Mouse (Mus musculus) midbrain, embryonic 11.5 days (tissue): ENCODE results near the gene Muc4. TPM values are rescaled to one million over a fixed set of nuclear protein-coding genes. Genes with fewer than 3 reads are reported as not detected.

Experiments
- ATAC-seq: fragments of 200-750 bp; cut with Nextera tagmentation; 2 replicates; pipeline ENCODE4 v1.8.0; 2017; ENCODE audit warnings: moderate TSS enrichment, moderate library complexity; ENCODE audit not compliant: low FRiP score
- DNase-seq: peaks from one replicate; pipeline ENCODE4 v3.0.0; 2015; ENCODE audit warnings: low spot score; ENCODE audit errors: missing footprints
- H3K27ac ChIP-seq: fragments of 300-500 bp; sonication (generic); 2 replicates; pipeline ENCODE4 v1.5.1; 2014; ENCODE audit warnings: low read depth, low read length
- H3K27me3 ChIP-seq: fragments of 300-500 bp; sonication (generic); 2 replicates; pipeline ENCODE4 v1.6.1; 2014; ENCODE audit warnings: mild to moderate bottlenecking, low read length, moderate library complexity, mixed read lengths; ENCODE audit not compliant: control insufficient read depth, insufficient read depth
- H3K36me3 ChIP-seq: fragments of 300-500 bp; sonication (generic); 2 replicates; pipeline ENCODE4 v1.6.1; 2014; ENCODE audit warnings: mild to moderate bottlenecking, low read length, moderate library complexity, mixed read lengths; ENCODE audit not compliant: control insufficient read depth, insufficient read depth
- H3K4me1 ChIP-seq: fragments of 300-500 bp; sonication (generic); 2 replicates; pipeline ENCODE4 v1.6.1; 2014; ENCODE audit warnings: low read length; ENCODE audit not compliant: control insufficient read depth, insufficient read depth
- H3K4me2 ChIP-seq: fragments of 300-500 bp; sonication (generic); 2 replicates; pipeline ENCODE4 v1.6.1; 2014; ENCODE audit warnings: mild to moderate bottlenecking, moderate library complexity
- H3K4me3 ChIP-seq: fragments of 300-500 bp; sonication (generic); 2 replicates; pipeline ENCODE4 v1.5.1; 2014; ENCODE audit warnings: low read depth, low read length
- H3K9ac ChIP-seq: fragments of 300-500 bp; sonication (generic); 2 replicates; pipeline ENCODE4 v1.6.1; 2014; ENCODE audit warnings: low read length
- H3K9me3 ChIP-seq: fragments of 300-500 bp; sonication (generic); 2 replicates; pipeline ENCODE4 v1.6.1; 2016; ENCODE audit warnings: low read length; ENCODE audit not compliant: control insufficient read depth
- WGBS: fragments of 180-500 bp; shearing (Covaris S2); extraction: QIAGEN DNeasy Blood & Tissue Kit; methylation state at CpG from one replicate; pipeline ENCODE4 v1.1.7; 2014; 5-methylcytosine and 5-hydroxymethylcytosine counted together
- polyA plus RNA-seq: library from polyadenylated mRNA; unstranded; fragments of >200 nt; fragmentation: Nextera tagmentation; extraction: Ambion mirVana; gene quantifications from 2 replicates; pipeline ENCODE4 v1.2.1, GENCODE M21; 2014

The Muc4 gene
- polyA plus RNA-seq, 1 experiment from 2014 or later: 0.29 TPM

GRCm38 (mm10) chr16:32818441-32818840 lies 82.8 kb downstream of the Muc4 start:
- H3K9me3 ChIP-seq: no peaks in the 10 kb centered on the region
- WGBS: 81% methylated on average over 5 of the region's 5 CpGs

GRCm38 (mm10) chr16:32821772-32822449 lies 86.2 kb downstream of the Muc4 start:
- no peaks in the 10 kb centered on the region; the same call in 1 of the 2 replicates for H3K36me3 ChIP-seq
- ATAC-seq (no peak), DNase-seq (no peak)
- WGBS: 75% methylated on average over 10 of the region's 10 CpGs
- H3K4me2 ChIP-seq: no peak overlapping the region
- no peak overlapping the region for H3K9ac ChIP-seq
- no peaks in the 10 kb centered on the region for H3K27me3 ChIP-seq
- no peak overlapping the region for H3K4me3 ChIP-seq
- no peaks in the 10 kb centered on the region for H3K9me3 ChIP-seq
- H3K27ac ChIP-seq: no peak overlapping the region
- no peaks in the 10 kb centered on the region for H3K4me1 ChIP-seq

More at GRCm38 (mm10) chr16:32818441-32818840, 82.8 kb downstream of the Muc4 start:
- ATAC-seq (no peak), DNase-seq (no peak)
- H3K27me3 ChIP-seq: 0 out of 2 replicates have a peak, but pooled peaks cover 2% of the 10 kb centered on the region
- H3K27ac ChIP-seq: no peak overlapping the region
- no peak overlapping the region for H3K4me2 ChIP-seq
- peaks cover 7% of the 10 kb centered on the region; the same call in 1 of the 2 replicates for H3K4me1 ChIP-seq
- no peaks in the 10 kb centered on the region; the same call in 1 of the 2 replicates for H3K36me3 ChIP-seq
- no peak overlapping the region for H3K4me3 ChIP-seq
- H3K9ac ChIP-seq: no peak overlapping the region

DNA sequence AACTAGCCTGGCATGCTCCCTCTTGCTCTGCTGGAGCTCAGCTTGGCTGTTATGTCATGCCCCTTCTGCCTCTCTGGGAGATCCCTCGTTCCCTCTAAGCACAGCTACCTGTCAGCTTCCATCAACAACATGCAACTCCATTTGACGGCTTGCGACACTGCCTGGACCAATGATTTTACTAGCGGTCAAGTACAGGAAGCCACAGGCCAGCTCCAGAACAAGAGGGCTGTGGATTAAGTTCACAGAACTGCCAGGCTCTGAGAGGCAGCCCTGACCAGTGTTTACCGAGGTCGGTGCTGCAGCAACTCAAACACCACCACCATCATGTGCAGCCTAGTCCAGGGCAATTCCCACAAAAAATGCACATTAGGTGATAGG lies 86.8 kb downstream of the Muc4 start:
- Histone ChIP-seq H3K27me3 (no peaks in the 10 kb centered on the region), H3K4me3 (no peak overlapping the region), H3K9me3 (no peaks in the 10 kb centered on the region), H3K4me1 (no peaks in the 10 kb centered on the region), H3K36me3 (no peaks in the 10 kb centered on the region; the same call in 1 of the 2 replicates), H3K27ac (no peak overlapping the region), H3K9ac (no peak overlapping the region), H3K4me2 (no peak overlapping the region)
- WGBS: 88% methylated on average over 6 of the region's 6 CpGs
- no peak for DNase-seq
- ATAC-seq: no peak

- H3K36me3 ChIP-seq: no peaks in the 10 kb centered on the region; the same call in 1 of the 2 replicates
Measured at GRCm38 (mm10) chr16:32822881-32823280, 87.2 kb downstream of the Muc4 start.

DNA sequence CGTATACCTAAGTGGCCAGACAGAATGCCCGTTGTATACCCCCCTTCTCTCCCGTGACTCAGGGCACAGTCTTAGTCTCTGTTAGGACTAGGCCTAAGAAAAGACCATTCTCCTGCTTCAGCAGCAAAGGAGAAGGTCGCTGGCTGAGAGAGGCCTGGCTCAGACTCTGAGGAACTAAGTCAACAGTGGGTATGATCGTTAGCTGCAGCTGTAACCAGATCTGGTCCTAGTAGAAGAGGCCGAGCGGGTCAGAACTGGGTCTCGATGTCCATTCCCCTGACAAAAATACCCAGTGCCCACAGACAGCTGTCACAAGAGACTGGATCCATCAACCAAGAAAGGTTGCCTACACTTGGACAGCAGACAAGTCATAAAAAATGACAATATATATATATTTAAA lies 87.8 kb downstream of the Muc4 start:
- Histone ChIP-seq H3K4me3 (no peak overlapping the region), H3K9me3 (no peaks in the 10 kb centered on the region), H3K9ac (no peak overlapping the region), H3K27me3 (no peaks in the 10 kb centered on the region), H3K4me1 (no peaks in the 10 kb centered on the region), H3K27ac (no peak overlapping the region), H3K36me3 (no peaks in the 10 kb centered on the region; the same call in 1 of the 2 replicates), H3K4me2 (no peak overlapping the region)
- 95% methylated on average over 8 of the region's 8 CpGs for WGBS
- DNase-seq (no peak), ATAC-seq (no peak)

More at GRCm38 (mm10) chr16:32822881-32823280, 87.2 kb downstream of the Muc4 start:
- ATAC-seq (no peak), DNase-seq (no peak)
- Histone ChIP-seq H3K27me3 (no peaks in the 10 kb centered on the region), H3K4me1 (no peaks in the 10 kb centered on the region), H3K9me3 (no peaks in the 10 kb centered on the region), H3K4me2 (no peak overlapping the region), H3K4me3 (no peak overlapping the region), H3K9ac (no peak overlapping the region), H3K27ac (no peak overlapping the region)
- WGBS: 95% methylated on average over 5 of the region's 5 CpGs

DNA sequence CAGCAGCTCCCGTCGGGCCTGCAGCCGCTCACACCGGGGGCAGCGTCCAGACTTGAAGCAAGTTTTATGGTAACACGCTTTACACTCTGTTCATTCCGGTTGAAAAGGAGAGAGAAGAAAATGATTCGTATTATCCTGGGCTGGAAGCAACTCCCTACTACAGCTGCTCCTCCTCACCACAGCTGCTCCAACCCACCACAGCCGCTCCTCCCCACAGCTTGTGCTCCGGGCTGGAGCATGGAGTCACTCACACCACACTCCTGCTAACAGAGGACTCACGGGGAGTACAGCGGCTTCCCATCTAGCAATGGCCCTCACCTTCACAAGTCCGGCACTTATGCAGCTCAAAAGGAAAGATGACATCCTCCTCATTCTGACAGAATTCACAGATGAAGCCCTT lies 88.4 kb downstream of the Muc4 start:
- Histone ChIP-seq H3K9me3 (no peaks in the 10 kb centered on the region), H3K4me3 (no peak overlapping the region), H3K9ac (no peak overlapping the region), H3K4me1 (no peaks in the 10 kb centered on the region), H3K4me2 (no peak overlapping the region), H3K27ac (no peak overlapping the region), H3K27me3 (no peaks in the 10 kb centered on the region), H3K36me3 (no peaks in the 10 kb centered on the region; the same call in 1 of the 2 replicates)
- DNase-seq: no peak
- ATAC-seq: no peak
- 93% methylated on average over 13 of the region's 13 CpGs for WGBS

- H3K27ac ChIP-seq: no peak overlapping the region
- no peak overlapping the region for H3K4me2 ChIP-seq
- no peak overlapping the region for H3K9ac ChIP-seq
- no peaks in the 10 kb centered on the region for H3K27me3 ChIP-seq
- H3K36me3 ChIP-seq: no peaks in the 10 kb centered on the region; the same call in 1 of the 2 replicates
- H3K4me1 ChIP-seq: no peaks in the 10 kb centered on the region
- H3K4me3 ChIP-seq: no peak overlapping the region
- 86% methylated on average over 12 of the region's 12 CpGs for WGBS
- H3K9me3 ChIP-seq: no peaks in the 10 kb centered on the region
- DNase-seq: no peak
- ATAC-seq: no peak
Measured at GRCm38 (mm10) chr16:32825380-32825779, 89.7 kb downstream of the Muc4 start.

DNA sequence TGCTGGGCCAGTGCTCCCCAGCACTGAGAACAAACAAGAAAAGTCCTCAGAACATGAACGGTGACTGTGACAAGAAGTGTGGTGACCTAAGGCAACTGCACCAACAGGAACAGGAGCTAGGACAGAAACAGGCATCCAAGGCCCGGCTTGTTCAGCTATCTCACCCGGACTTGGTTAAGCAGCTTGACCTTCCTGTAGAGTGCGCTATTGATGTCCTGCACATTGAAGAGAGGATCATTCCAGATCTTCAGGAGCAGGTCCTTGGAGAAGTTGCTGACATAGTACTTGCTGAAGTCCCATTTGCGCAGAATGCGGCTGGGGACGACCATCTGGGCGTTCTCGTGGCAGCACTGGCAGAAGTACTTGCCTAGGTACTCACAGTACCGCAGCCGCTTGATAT lies 90.8 kb downstream of the Muc4 start:
- Histone ChIP-seq H3K4me1 (no peaks in the 10 kb centered on the region), H3K27ac (no peak overlapping the region), H3K4me3 (no peak overlapping the region), H3K9me3 (no peaks in the 10 kb centered on the region), H3K36me3 (no peaks in the 10 kb centered on the region; the same call in 1 of the 2 replicates), H3K4me2 (no peak overlapping the region), H3K27me3 (no peaks in the 10 kb centered on the region), H3K9ac (no peak overlapping the region)
- ATAC-seq (no peak), DNase-seq (no peak)
- WGBS: 95% methylated on average over 11 of the region's 11 CpGs

DNA sequence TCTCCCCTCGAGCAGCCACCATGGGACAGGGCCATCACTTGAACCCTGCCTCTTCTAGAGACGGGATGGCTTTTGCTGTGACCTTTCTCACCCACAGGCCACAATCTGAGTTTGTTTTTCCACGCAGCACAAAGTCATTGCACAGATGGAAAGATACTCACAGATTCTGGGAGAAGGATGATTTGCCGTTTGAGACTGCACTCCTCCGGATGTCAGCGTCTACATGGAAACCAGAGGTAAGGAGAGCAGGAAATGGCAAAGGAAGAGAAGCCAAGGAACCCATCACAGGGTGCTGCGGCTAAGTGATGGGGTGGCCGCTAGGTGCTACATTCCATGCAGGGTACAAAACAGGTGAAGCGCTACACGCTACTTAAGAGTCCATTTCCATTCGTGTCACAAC lies 93.4 kb downstream of the Muc4 start:
- no peak overlapping the region for H3K4me3 ChIP-seq
- H3K9me3 ChIP-seq: no peaks in the 10 kb centered on the region
- H3K27me3 ChIP-seq: no peaks in the 10 kb centered on the region
- DNase-seq (no peak), ATAC-seq (no peak)
- no peak overlapping the region for H3K9ac ChIP-seq
- no peak overlapping the region for H3K4me2 ChIP-seq
- H3K27ac ChIP-seq: no peak overlapping the region
- H3K36me3 ChIP-seq: no peaks in the 10 kb centered on the region
- WGBS: 93% methylated on average over 11 of the region's 11 CpGs
- no peaks in the 10 kb centered on the region for H3K4me1 ChIP-seq
